Mouse (Mus musculus) frontal cortex, postnatal 36 days (tissue): ENCODE data around the gene Pcare.

Source experiments
- DNase-seq, 2 experiments: peaks; one replicate each; pipeline ENCODE4 v3.0.0; 2022; ENCODE audit warnings: low spot score in 2 of 2

Gene Pcare

DNA sequence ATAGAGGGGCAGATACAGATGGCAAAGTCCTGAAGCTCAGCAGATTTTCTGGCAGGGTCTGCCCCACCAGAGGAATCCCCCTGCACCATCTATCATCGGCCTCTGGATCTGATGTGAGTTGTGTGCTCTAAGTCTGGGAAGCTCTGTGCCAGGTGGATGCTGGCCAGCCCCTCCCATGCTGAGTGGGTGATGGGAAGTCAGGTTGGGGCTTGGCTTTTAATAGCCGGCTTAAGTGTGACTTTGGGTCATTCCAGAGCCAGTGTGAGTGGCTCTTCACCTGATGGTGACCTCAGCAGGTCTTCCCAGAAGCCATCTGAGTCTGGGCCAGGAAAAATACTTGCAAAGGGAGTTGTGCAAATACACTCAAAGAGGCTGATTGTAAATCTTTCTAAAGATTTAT lies 22.0 kb downstream of the Pcare start:
- no peak for DNase-seq

GRCm38 (mm10) chr17:71721019-71721418 lies 31.7 kb downstream of the Pcare start:
- no peak for DNase-seq

DNA sequence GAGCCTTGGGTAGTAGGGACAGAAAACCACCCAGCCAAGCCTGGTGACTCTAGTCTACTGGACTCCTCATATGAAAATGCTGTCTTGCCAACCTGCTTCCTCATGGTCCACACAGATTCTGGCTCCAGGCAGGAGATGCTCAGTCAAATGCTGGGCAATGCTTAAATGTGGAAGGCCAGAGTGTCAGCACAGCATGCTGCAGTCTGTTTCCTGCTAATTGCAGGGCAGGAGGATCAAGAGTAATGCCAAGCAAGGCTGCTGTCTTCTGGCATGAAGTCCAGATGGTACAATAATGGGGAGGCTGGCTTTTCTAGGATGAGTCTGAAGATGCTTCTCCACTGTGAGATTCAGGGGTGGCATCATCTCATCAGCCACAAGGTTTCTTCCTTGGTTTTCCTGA lies 32.3 kb downstream of the Pcare start:
- DNase-seq = no peak

GRCm38 (mm10) chr17:71717881-71718625 lies 34.6 kb downstream of the Pcare start:
- DNase-seq = no peak

- DNase-seq = peak; percentile 54 to 75
Measured at GRCm38 (mm10) chr17:71715034-71715433, 37.7 kb downstream of the Pcare start.

- DNase-seq = no peak
Measured at GRCm38 (mm10) chr17:71712279-71712678, 40.4 kb downstream of the Pcare start.

GRCm38 (mm10) chr17:71707715-71708114 lies 45.0 kb downstream of the Pcare start:
- DNase-seq = no peak

GRCm38 (mm10) chr17:71705550-71706480 lies 46.9 kb downstream of the Pcare start:
- DNase-seq = no peak

- DNase-seq = no peak
Measured at GRCm38 (mm10) chr17:71705113-71705512, 47.6 kb downstream of the Pcare start.

- no peak for DNase-seq
Measured at GRCm38 (mm10) chr17:71698619-71698956, 54.1 kb downstream of the Pcare start.

DNA sequence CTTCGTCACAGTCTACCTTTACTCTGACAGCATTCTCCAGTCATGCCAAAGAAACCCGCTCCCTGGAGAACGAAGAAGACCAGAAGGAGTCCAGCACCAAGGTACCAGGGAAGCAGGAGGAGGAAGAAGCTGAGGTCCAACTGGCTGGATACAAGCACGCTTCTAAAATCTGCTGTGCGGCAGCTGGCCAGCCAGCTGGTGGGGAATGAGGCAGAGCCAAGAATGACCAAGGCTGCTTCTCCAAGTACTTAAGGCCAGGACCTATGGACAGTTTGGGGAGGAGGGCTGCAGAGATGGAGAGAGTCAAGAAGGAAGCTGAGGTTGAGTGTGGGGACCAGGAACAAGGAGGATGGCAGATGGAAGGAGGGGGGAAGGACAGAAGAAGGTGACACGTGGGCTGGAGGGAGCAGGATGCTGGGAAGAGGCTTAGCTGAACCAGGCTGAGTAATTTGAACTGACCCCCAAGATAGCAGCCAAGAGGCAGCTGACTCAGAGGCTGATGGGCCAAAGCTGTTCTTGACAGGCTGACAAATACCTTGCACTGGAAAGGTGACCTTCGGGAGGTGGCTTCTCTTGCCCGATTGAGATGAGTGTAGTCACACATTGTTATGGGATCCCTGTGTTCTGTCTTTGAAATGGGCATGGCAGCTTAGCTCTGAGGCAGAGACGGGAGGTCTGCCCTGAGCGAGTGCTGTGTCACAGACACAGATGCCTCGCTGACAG lies 54.6 kb downstream of the Pcare start:
- DNase-seq = no peak

GRCm38 (mm10) chr17:71696396-71696795 lies 56.3 kb downstream of the Pcare start:
- no peak for DNase-seq

DNA sequence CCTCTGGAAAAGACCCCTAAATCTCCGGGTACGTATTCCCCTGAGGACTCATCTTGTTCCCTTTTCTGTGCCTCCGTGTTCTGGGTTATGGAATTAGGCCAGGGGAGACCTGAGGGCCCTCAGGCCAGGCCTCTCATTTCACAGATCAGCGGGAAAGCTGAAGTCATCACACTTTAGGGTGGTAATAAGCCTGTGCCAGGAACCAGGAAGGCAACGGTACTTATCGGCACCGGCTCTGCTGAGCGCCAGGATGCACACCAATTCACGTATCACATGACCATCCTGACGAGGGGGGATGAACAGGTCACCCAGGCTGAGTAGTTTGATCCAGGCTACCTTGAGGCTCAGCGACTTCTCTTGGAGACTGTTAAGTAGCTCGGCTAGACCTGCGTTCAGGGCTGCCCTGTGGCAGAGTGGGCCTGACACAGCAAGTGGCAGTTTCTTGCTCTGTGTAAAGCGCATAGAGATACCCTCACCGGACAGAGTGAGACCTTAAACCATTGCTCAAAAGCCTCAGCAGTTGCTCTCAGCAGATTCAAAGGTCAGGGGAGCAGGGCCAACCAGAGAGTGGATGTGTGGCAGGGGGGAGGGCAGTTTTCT lies 56.9 kb downstream of the Pcare start:
- DNase-seq = no peak

DNA sequence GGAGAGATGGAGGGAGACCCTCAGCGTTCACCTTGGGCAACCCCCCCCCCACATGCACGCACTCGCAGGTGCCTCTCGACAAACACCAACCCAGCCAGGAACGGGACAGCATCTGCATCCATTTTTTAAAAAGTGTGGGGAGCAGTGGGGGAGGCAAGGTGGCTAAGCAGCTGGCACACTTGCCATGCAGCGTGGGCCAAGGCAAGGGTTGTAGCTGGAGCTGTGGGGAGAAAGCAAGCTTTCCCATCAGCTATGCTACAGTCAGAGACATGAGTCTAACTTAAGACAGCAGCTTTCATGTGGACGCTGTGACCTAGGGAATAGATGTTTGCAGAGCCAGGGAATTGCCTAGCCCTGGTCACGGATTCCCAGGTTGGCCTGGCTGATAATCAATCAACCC lies 57.5 kb downstream of the Pcare start:
- DNase-seq = no peak

GRCm38 (mm10) chr17:71693780-71694179 lies 58.9 kb downstream of the Pcare start:
- no peak for DNase-seq
